Comparison of ENCODE assay signal across 28 mouse cellular contexts in genomic region chr9:100654104-100654503, GRCm38 (mm10). TPM values are rescaled to one million over a fixed set of nuclear protein-coding genes. Genes with fewer than 3 reads are reported as not detected.
A peak's percentile ranks its signal among the peaks of the same experiment; 100 is the strongest.
DNase-seq lines count a peak whose midpoint lies in the region; ATAC-seq and TF ChIP-seq lines count a peak whose summit lies in the region.
"Had no signal": no experiment of that assay in that cellular context is flagged by ENCODE, and none has a peak within 500 bp of the region (broad histone marks: within the 10 kb centered on the region; RNA-seq: fewer than 3 reads in every experiment).

No protein-coding gene starts in this region.

- ATAC-seq in forebrain, embryonic 14.5 days = no peak
- ATAC-seq in forebrain, embryonic 11.5 days (replicated peaks; ENCODE audit: low FRiP score) = no peak
- peak; percentile 72; the same call in 1 of the 2 replicates for ATAC-seq in stomach, embryonic 16.5 days (ENCODE audit: insufficient read depth, low FRiP score)
- ATAC-seq: forebrain, embryonic 13.5 days; midbrain, embryonic 16.5 days; Patski had no signal

- no peaks in the 10 kb centered on the region for H3K36me3 ChIP-seq in forebrain, embryonic 14.5 days (ENCODE audit: control insufficient read depth, insufficient read depth, low read length)
- H3K36me3 ChIP-seq in forebrain, embryonic 11.5 days (ENCODE audit: control insufficient read depth, insufficient read depth, low read length) = no peaks in the 10 kb centered on the region
- H3K36me3 ChIP-seq in kidney, adult 2 months (ENCODE audit: control insufficient read depth, insufficient read depth, low read length) = no peaks in the 10 kb centered on the region
- H3K36me3 ChIP-seq in stomach, embryonic 16.5 days (ENCODE audit: control insufficient read depth, insufficient read depth, low read length) = no peaks in the 10 kb centered on the region
- H3K36me3 ChIP-seq: embryonic facial prominence, embryonic 15.5 days; G1E; heart, embryonic 13.5 days; hindbrain, embryonic 12.5 days; limb, embryonic 15.5 days; stomach, embryonic 15.5 days had no signal

- H3K9me3 ChIP-seq in forebrain, embryonic 14.5 days (replicated peaks; ENCODE audit: control insufficient read depth, low read length) = no peaks in the 10 kb centered on the region
- H3K9me3 ChIP-seq in forebrain, embryonic 11.5 days (ENCODE audit: control insufficient read depth, low read length) = no peaks in the 10 kb centered on the region
- H3K9me3 ChIP-seq in stomach, embryonic 16.5 days (replicated peaks; ENCODE audit: control insufficient read depth, low read length) = no peaks in the 10 kb centered on the region
- H3K9me3 ChIP-seq: embryonic facial prominence, embryonic 15.5 days; forebrain, embryonic 13.5 days; G1E; heart, embryonic 13.5 days; hindbrain, embryonic 12.5 days; limb, embryonic 10.5 days; limb, embryonic 15.5 days; liver, embryonic 13.5 days; stomach, embryonic 15.5 days had no signal

- no peak for TF ChIP-seq CTCF in kidney, adult 2 months (conservative IDR thresholded peaks at IDR 0.05; ENCODE audit: insufficient read depth, insufficient read length, low read depth, low read length)

- H3K9ac ChIP-seq in forebrain, embryonic 14.5 days (ENCODE audit: low read length) = no peak overlapping the region
- H3K9ac ChIP-seq in forebrain, embryonic 11.5 days (ENCODE audit: low read length) = no peak overlapping the region
- no peak overlapping the region for H3K9ac ChIP-seq in stomach, embryonic 16.5 days (ENCODE audit: low read length)
- H3K9ac ChIP-seq: embryonic facial prominence, embryonic 15.5 days; forebrain, embryonic 13.5 days; heart, embryonic 13.5 days; hindbrain, embryonic 12.5 days; limb, embryonic 15.5 days; liver, embryonic 13.5 days; stomach, embryonic 15.5 days had no signal

- no peak overlapping the region for H3K4me2 ChIP-seq in forebrain, embryonic 14.5 days (ENCODE audit: low read length)
- H3K4me2 ChIP-seq in forebrain, embryonic 11.5 days (ENCODE audit: low read depth, low read length, severe bottlenecking) = no peak overlapping the region
- no peak overlapping the region for H3K4me2 ChIP-seq in stomach, embryonic 16.5 days (ENCODE audit: low read depth, low read length)
- H3K4me2 ChIP-seq: embryonic facial prominence, embryonic 15.5 days; forebrain, embryonic 13.5 days; heart, embryonic 13.5 days; hindbrain, embryonic 12.5 days; limb, embryonic 15.5 days; liver, embryonic 13.5 days; midbrain, embryonic 11.5 days; stomach, embryonic 15.5 days had no signal

- TF ChIP-seq POLR2A in kidney, adult 2 months (IDR thresholded peaks at IDR 0.05; ENCODE audit: low read depth, low read length) = no peak

- intact Hi-C loops in left cerebral cortex, postnatal 14 days (cut with DNase I) = no loop called here

- H3K27me3 ChIP-seq in forebrain, embryonic 14.5 days (replicated peaks; ENCODE audit: control insufficient read depth, insufficient read depth, low read length) = no peaks in the 10 kb centered on the region
- H3K27me3 ChIP-seq in forebrain, embryonic 11.5 days (ENCODE audit: control insufficient read depth, insufficient read depth, low read length) = no peaks in the 10 kb centered on the region
- no peaks in the 10 kb centered on the region for H3K27me3 ChIP-seq in kidney, adult 2 months (replicated peaks; ENCODE audit: control insufficient read depth, insufficient read depth, low read length)
- no peaks in the 10 kb centered on the region for H3K27me3 ChIP-seq in stomach, embryonic 16.5 days (ENCODE audit: control insufficient read depth, insufficient read depth, low read length)
- H3K27me3 ChIP-seq: embryonic facial prominence, embryonic 15.5 days; forebrain, embryonic 13.5 days; heart, embryonic 13.5 days; hindbrain, embryonic 12.5 days; limb, embryonic 15.5 days; liver, embryonic 13.5 days; Patski; stomach, embryonic 15.5 days had no signal

- peak; percentile 18 for DNase-seq in forebrain, embryonic 14.5 days (ENCODE audit: low spot score)
- DNase-seq in forebrain, embryonic 11.5 days (ENCODE audit: low spot score) = no peak
- peak; percentile 19 for DNase-seq in kidney, adult 2 months
- DNase-seq in kidney, adult 9 months = no peak
- peak; percentile 23 for DNase-seq in MN1 (ENCODE audit: low spot score)
- DNase-seq in left cerebral cortex, postnatal 14 days (ENCODE audit: low spot score in 2 of 2) = no peak
- DNase-seq: adrenal gland, postnatal 14 days; cerebellum, adult 11-12 months; cerebellum, adult 9-11 months; gastrocnemius, postnatal 14 days; heart, adult 18-20 months; kidney, adult 11 months; liver, embryonic 13.5 days; right cerebral cortex, postnatal 25 days; thymus, adult 18-20 months; thymus, postnatal 25 days had no signal

- no peaks in the 10 kb centered on the region for H3K4me1 ChIP-seq in forebrain, embryonic 14.5 days (ENCODE audit: control insufficient read depth, insufficient read depth, low read length)
- H3K4me1 ChIP-seq in forebrain, embryonic 11.5 days (replicated peaks; ENCODE audit: control insufficient read depth, insufficient read depth, low read length) = no peaks in the 10 kb centered on the region
- H3K4me1 ChIP-seq in kidney, adult 2 months (ENCODE audit: control insufficient read depth, insufficient read depth, low read length) = 0 out of 2 replicates have a peak, but pooled peaks cover 2% of the 10 kb centered on the region
- H3K4me1 ChIP-seq in stomach, embryonic 16.5 days (ENCODE audit: control insufficient read depth, insufficient read depth, low read length) = no peaks in the 10 kb centered on the region
- H3K4me1 ChIP-seq: embryonic facial prominence, embryonic 15.5 days; hindbrain, embryonic 12.5 days; limb, embryonic 10.5 days; limb, embryonic 15.5 days; stomach, embryonic 15.5 days had no signal

- no peak overlapping the region for H3K27ac ChIP-seq in forebrain, embryonic 14.5 days (ENCODE audit: low read depth, low read length)
- no peak overlapping the region for H3K27ac ChIP-seq in forebrain, embryonic 11.5 days (ENCODE audit: low read depth, low read length)
- H3K27ac ChIP-seq in kidney, adult 2 months (ENCODE audit: insufficient read depth, low read depth, low read length) = no peak overlapping the region
- H3K27ac ChIP-seq in stomach, embryonic 16.5 days (ENCODE audit: low read length) = no peak overlapping the region
- H3K27ac ChIP-seq: embryonic facial prominence, embryonic 15.5 days; forebrain, embryonic 13.5 days; heart, embryonic 13.5 days; hindbrain, embryonic 12.5 days; limb, embryonic 10.5 days; limb, embryonic 15.5 days; liver, embryonic 13.5 days; stomach, embryonic 15.5 days had no signal

- WGBS in forebrain, embryonic 14.5 days = 63% methylated on average over 3 of the region's 3 CpGs
- WGBS in forebrain, embryonic 11.5 days = 93% methylated on average over 3 of the region's 3 CpGs
- 62% methylated on average over 3 of the region's 3 CpGs for WGBS in kidney, adult 2 months
- 59% methylated on average over 3 of the region's 3 CpGs for WGBS in stomach, embryonic 16.5 days

- no peak overlapping the region for H3K4me3 ChIP-seq in forebrain, embryonic 14.5 days (ENCODE audit: low read depth, low read length)
- no peak overlapping the region for H3K4me3 ChIP-seq in forebrain, embryonic 11.5 days (ENCODE audit: low read depth, low read length)
- no peak overlapping the region for H3K4me3 ChIP-seq in kidney, adult 2 months (ENCODE audit: insufficient read depth, low read depth, low read length)
- no peak overlapping the region for H3K4me3 ChIP-seq in stomach, embryonic 16.5 days (replicated peaks; ENCODE audit: low read length)
- H3K4me3 ChIP-seq: embryonic facial prominence, embryonic 15.5 days; forebrain, embryonic 13.5 days; heart, embryonic 13.5 days; hindbrain, embryonic 12.5 days; limb, embryonic 10.5 days; limb, embryonic 15.5 days; liver, embryonic 13.5 days; stomach, embryonic 15.5 days had no signal

RNA-seq across cellular contexts. Expression of gene Stag1, which starts 56.5 kb away (rescaled TPM):
- polyA plus RNA-seq in forebrain, embryonic 14.5 days (2014; fragmentation: Nextera tagmentation; extraction: Ambion mirVana) = 36.4 and 50.7 TPM in 2 replicates
- 57.8 and 63.0 TPM in 2 replicates for polyA plus RNA-seq in forebrain, embryonic 11.5 days (2014; fragmentation: Nextera tagmentation; extraction: Ambion mirVana)
- 3.4 and 5.1 TPM in 2 replicates for polyA plus RNA-seq in kidney, adult 2 months (2012; rRNA removed)
- polyA plus RNA-seq in stomach, embryonic 16.5 days (2015; fragmentation: Nextera tagmentation; extraction: Ambion mirVana) = 31.9 and 35.7 TPM in 2 replicates
- 10 to 100 TPM; 33.4 to 34.3 TPM for total RNA-seq in left cerebral cortex, postnatal 14 days (2021)

Comparison
In these comparisons a context has a peak if more than half of its experiments do, and no peak if none do; other contexts are left out.
1. DNase-seq: peak in forebrain, embryonic 14.5 days (single experiment), kidney, adult 2 months (single experiment) and MN1 (single experiment); none in forebrain, embryonic 11.5 days (single experiment), kidney, adult 9 months (single experiment) and left cerebral cortex, postnatal 14 days (0 of 2).